Mouse (Mus musculus): ENCODE measurements at regions not wholly inside any gene's neighbourhood (a gene's known extent, or its start where the extent isn't known, plus 50 kb on each side); places are given as distances from the start of the nearest gene placed in this dataset.
"Not testable (repeated sequence)": the region's sequence is repeated elsewhere in the genome, so short reads cannot be mapped to it uniquely, and the experiment has no call there.

- CTCF ChIA-PET: not testable (repeated sequence)
- POLR2A ChIA-PET: interaction anchor here in 1 of 4 experiments (0.7 kb wide), 1 partner anchor 182 kb away, joined by 5 read pairs; no protein-coding TSS in a partner anchor
Measured at GRCm38 (mm10) chr10:130594046-130594734, 97.0 kb upstream of the Vmn2r87 start.

GRCm38 (mm10) chr10:130566426-130566825, 69.2 kb upstream of the Vmn2r87 start:
- CTCF ChIA-PET: not testable (repeated sequence)
- POLR2A ChIA-PET: interaction anchor here in 1 of 4 experiments (0.6 kb wide), 1 partner anchor 10 kb away, joined by 3 read pairs; no protein-coding TSS in a partner anchor

- ChIA-PET POLR2A (no interaction called here), CTCF (no interaction called here)
Measured at GRCm38 (mm10) chr10:130548570-130548969, 51.4 kb upstream of the Vmn2r87 start.
